Mouse (Mus musculus) monocyte, adult 2 months (primary cell): ENCODE data around the gene Hist2h2aa1.
"Not testable (repeated sequence)": the region's sequence is repeated elsewhere in the genome, so short reads cannot be mapped to it uniquely, and the experiment has no call there.

Experiments
- DNase-seq, 2 experiments: peaks; one replicate each; pipeline ENCODE4 v3.0.0; 2022; ENCODE audit warnings: low spot score in 2 of 2, low read depth in 1 of 2

The Hist2h2aa1 gene

DNA sequence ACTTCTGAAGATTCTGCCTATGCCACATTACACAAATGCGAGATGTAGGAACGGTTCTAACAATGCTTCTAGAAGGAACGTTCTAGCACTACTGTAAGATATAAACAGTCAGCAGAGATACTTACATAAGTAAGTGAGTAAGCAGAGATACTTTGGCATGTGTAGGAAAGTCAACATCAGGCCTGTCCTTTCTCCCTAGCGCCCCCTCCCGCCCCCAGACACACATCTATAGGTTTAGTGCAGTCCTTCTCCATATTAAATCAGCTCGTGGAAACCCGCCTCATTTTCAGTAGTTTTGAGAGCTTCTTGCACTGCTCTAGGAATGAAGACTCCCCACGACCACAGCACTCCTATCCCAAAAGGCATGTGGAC is 32.1 kb downstream of the Hist2h2aa1 start:
- DNase-seq, result peak in 1 of 2 experiments; percentile 30

DNA sequence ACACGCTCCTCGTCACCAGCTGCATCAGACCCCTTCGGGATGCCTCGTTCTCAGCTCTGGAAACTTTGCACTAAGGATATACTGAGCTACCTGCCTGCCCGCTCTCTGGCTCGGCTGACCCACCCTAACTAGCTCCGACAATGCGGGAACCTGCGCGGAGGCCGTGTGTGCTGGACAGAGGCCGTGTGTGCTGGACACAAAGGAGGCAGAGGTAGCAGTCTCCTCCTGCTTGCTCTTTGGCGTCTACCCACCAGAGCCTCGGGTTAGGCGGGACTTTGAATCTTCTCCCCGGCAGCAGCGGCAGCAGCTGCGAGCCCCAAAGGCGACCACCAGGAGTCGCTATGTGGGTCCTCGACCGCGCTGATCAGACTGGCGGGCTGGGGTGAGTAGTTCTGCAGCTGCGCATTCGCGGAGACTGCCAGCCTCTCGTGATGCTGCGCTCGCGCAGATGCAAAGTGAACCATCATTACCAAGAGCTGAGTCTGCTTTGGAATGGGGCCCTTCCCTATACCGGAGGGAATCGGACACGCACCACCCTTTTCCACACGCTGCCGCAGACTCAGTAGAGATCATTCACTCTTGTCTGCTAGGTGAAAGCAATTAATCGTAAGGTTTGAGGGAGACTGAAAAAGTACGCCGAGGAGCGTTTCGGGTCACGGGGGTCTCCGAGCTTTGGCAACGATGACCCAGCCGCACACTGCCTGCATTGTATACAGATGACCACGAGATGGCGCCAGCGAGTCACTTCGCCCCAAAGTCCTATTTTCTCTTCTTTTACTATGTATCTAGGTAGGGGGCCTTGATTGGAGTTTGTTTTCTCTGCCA is 32.7 kb downstream of the Hist2h2aa1 start:
- DNase-seq, result peak; percentile 73 to 85

GRCm38 (mm10) chr3:96280660-96281059 is 35.4 kb downstream of the Hist2h2aa1 start:
- DNase-seq, result no peak

DNA sequence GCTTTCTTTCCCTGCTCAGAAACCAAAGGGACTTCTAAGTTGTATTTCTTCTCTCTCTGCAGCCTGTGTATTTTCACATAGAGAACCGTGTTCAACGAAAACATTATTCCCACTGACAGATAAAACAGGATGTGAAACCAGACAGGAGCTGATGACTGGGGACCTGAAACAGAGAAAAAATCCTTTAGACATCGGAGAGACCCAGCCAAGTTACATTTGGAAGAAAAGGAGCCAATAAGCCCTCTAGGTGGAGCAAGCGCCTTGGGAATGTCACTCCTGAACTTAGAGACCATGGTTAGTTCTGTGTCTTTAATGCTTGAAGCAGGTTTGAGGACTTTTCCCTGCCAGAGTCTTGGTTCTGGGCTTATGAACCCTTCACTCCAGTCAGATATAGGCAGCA is 39.2 kb downstream of the Hist2h2aa1 start:
- no peak for DNase-seq

- not testable (repeated sequence) for DNase-seq
Measured at GRCm38 (mm10) chr3:96287334-96287733, 42.0 kb downstream of the Hist2h2aa1 start.

DNA sequence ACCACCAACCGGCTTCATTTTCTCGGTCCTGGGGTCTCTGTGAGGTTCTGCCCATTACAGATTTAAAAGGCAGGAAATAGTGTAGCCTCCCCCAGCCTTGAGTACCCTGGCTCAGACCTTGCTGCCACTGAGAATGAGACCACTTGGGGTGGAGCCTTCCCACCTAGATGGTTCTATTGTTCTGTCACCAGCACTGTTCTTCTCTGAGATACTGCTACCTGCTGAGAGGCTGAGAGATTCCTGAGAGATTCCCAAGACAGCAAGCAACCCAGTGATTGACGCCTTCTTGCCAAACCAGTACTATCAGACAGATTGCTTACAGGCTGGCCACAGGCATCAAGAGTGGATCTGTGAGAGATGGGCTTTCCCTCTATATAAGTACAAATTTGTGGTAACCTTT is 43.9 kb downstream of the Hist2h2aa1 start:
- DNase-seq, result no peak

- not testable (repeated sequence) for DNase-seq
Measured at GRCm38 (mm10) chr3:96290727-96291126, 45.4 kb downstream of the Hist2h2aa1 start.

DNA sequence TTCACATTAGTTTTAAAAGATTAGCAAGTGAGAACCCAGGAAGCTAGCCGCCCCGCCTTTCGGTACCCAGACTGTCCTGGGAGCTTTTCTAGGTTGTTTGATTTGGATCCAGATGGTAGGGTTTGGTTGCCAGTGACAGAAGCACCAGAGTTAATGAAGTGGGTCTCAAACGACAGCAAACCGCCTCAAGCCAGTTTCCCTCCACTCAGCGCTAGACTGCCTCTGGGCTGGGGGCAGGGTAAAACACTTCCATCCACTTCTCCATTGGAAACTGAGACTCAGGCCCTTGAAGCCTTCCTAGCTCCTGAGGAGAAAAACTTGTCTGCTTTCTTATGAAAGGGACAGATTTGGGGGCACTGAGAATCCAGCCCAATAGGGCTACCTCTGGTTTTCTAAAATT is 47.3 kb downstream of the Hist2h2aa1 start:
- DNase-seq, result no peak

- no peak for DNase-seq
Measured at GRCm38 (mm10) chr3:96293368-96293767, 48.1 kb downstream of the Hist2h2aa1 start.

- DNase-seq, result no peak
Measured at GRCm38 (mm10) chr3:96293787-96294186, 48.5 kb downstream of the Hist2h2aa1 start, which contains the start of gene Fcgr1. Gene Fcgr1, minus strand, starts transcription at chr3:96293969.
